Mouse (Mus musculus): ENCODE measurements around the gene Hecw1. TPM values are rescaled to one million over a fixed set of nuclear protein-coding genes. Genes with fewer than 3 reads are reported as not detected.

Gene Hecw1
- total RNA-seq (2022), result under 1 TPM in 3 of 4 experiments, not detected in 1; 0.06 to 0.33 (median 0.06) TPM

GRCm38 (mm10) chr13:14522906-14523269 lies at the start of gene Hecw1:
Hecw1 (minus strand) TSS chr13:14523228.
- no peak for DNase-seq (ENCODE audit: low spot score)

GRCm38 (mm10) chr13:14561336-14561735 lies 38.3 kb upstream of the Hecw1 start:
- DNase-seq (ENCODE audit: low spot score), result no peak

GRCm38 (mm10) chr13:14552628-14553027 lies 29.6 kb upstream of the Hecw1 start:
- DNase-seq (ENCODE audit: low spot score), result no peak

GRCm38 (mm10) chr13:14542860-14543259 lies 19.8 kb upstream of the Hecw1 start:
- DNase-seq (ENCODE audit: low spot score), result no peak

- DNase-seq (ENCODE audit: low spot score), result no peak
Observed at GRCm38 (mm10) chr13:14522128-14522905, 711 bp downstream of the Hecw1 start.

- DNase-seq (ENCODE audit: low spot score), result no peak
Observed at GRCm38 (mm10) chr13:14521746-14522127, 1.3 kb downstream of the Hecw1 start.

- no peak for DNase-seq (ENCODE audit: low spot score)
Observed at GRCm38 (mm10) chr13:14519605-14520004, 3.4 kb downstream of the Hecw1 start.

GRCm38 (mm10) chr13:14517478-14517877 lies 5.5 kb downstream of the Hecw1 start:
- no peak for DNase-seq (ENCODE audit: low spot score)

- DNase-seq (ENCODE audit: low spot score), result no peak
Observed at GRCm38 (mm10) chr13:14515106-14515505, 7.9 kb downstream of the Hecw1 start.

- DNase-seq (ENCODE audit: low spot score), result no peak
Observed at GRCm38 (mm10) chr13:14513934-14514333, 9.1 kb downstream of the Hecw1 start.

- DNase-seq (ENCODE audit: low spot score), result no peak
Observed at GRCm38 (mm10) chr13:14506765-14507164, 16.3 kb downstream of the Hecw1 start.

GRCm38 (mm10) chr13:14500251-14500650 lies 22.8 kb downstream of the Hecw1 start:
- no peak for DNase-seq (ENCODE audit: low spot score)

GRCm38 (mm10) chr13:14498780-14499179 lies 24.2 kb downstream of the Hecw1 start:
- DNase-seq (ENCODE audit: low spot score), result no peak

GRCm38 (mm10) chr13:14496954-14497353 lies 26.1 kb downstream of the Hecw1 start:
- DNase-seq (ENCODE audit: low spot score), result no peak

- DNase-seq (ENCODE audit: low spot score), result no peak
Observed at GRCm38 (mm10) chr13:14487812-14488211, 35.2 kb downstream of the Hecw1 start.

- no peak for DNase-seq (ENCODE audit: low spot score)
Observed at GRCm38 (mm10) chr13:14471121-14471520, 51.9 kb downstream of the Hecw1 start.

- DNase-seq (ENCODE audit: low spot score), result no peak
Observed at GRCm38 (mm10) chr13:14467517-14467916, 55.5 kb downstream of the Hecw1 start.

GRCm38 (mm10) chr13:14461036-14461435 lies 62.0 kb downstream of the Hecw1 start:
- DNase-seq (ENCODE audit: low spot score), result no peak

GRCm38 (mm10) chr13:14457043-14457442 lies 66.0 kb downstream of the Hecw1 start:
- DNase-seq (ENCODE audit: low spot score), result no peak

- no peak for DNase-seq (ENCODE audit: low spot score)
Observed at GRCm38 (mm10) chr13:14439540-14439939, 83.5 kb downstream of the Hecw1 start.

- no peak for DNase-seq (ENCODE audit: low spot score)
Observed at GRCm38 (mm10) chr13:14428845-14429553, 94.0 kb downstream of the Hecw1 start.

GRCm38 (mm10) chr13:14424836-14425235 lies 98.2 kb downstream of the Hecw1 start:
- no peak for DNase-seq (ENCODE audit: low spot score)

GRCm38 (mm10) chr13:14413405-14413804 lies 109.6 kb downstream of the Hecw1 start:
- no peak for DNase-seq (ENCODE audit: low spot score)
